Mouse (Mus musculus): Measurements from ENCODE around the gene Mgst2.

GRCm38 (mm10) chr3:51660060-51660459 is at the start of gene Mgst2:
- no peak for TF ChIP-seq CTCF (IDR thresholded peaks at IDR 0.05; ENCODE audit: control insufficient read depth, insufficient read depth, low read length)
- TF ChIP-seq POLR2A (IDR thresholded peaks at IDR 0.05; ENCODE audit: borderline replicate concordance, control insufficient read depth, low read depth, low read length) = no peak

Data from bone marrow, adult 2 months (tissue).